Mouse (Mus musculus) liver, postnatal 0 days (tissue): Measurements from ENCODE around the gene Sdhaf4.

ENCODE experiments used
- CTCF ChIP-seq: sonication (generic); IDR thresholded peaks from 2 replicates; pipeline ENCODE4 v1.5.1; 2016; ENCODE audit warnings: antibody characterized with exemption, low read depth
- EP300 ChIP-seq: IDR thresholded peaks from 2 replicates; pipeline ENCODE4 v1.6.1; 2016; ENCODE audit warnings: antibody characterized with exemption, low read depth, mild to moderate bottlenecking

DNA sequence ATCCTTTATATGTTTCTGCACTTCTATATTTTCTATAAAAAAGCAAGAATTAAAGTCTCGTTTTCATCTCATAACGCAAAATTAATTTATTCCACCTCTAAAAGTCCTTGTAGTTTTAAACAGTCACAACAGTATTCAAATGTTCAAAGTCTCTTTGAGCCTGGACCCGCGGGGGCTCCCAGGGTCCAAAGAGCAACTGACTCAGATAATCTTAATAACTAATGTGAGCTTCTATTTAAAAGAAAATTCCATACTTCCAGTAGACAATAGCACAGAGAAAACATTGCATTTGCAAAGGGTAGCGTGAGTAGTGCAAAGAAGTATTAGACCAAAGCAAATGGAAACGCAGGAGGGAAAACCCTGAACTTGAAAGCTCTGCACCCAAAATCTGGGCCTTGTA lies 47.4 kb downstream of the Sdhaf4 start:
- TF ChIP-seq CTCF (no peak), EP300 (no peak)
